Mouse (Mus musculus): Measurements from ENCODE around the gene Camta1.

The Camta1 gene

DNA sequence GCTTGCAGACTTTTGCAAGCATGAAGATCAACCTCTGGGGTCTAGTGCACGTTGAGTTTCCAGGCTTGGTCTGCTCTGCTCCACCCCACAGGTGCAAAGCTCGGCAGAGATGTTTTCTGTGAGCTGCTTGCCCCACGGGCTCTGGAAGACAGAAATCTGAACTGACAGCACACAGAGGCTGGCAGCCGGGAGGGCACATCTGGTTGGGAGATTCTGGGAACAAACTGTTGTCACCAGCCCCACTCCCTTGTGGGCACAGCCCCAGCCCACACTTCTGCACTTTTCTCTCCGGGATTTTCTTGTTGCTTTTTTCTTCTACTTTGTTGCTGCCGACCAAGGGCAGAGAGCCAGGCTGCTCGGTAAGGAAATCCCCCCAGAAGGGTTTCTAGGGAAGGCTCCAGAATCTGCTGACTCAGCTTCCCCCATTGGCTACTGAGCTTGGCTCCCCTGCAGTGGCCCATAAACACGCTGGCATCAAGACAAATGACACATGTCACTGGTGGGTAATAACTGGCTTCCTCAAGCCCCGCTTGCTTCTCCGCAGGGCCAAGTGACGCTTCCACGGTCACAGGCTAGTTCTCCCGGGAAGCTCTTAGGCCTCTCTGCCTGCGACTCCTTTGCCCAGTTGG, 597.8 kb downstream of the Camta1 start:
- DNase-seq (ENCODE audit: low read depth, low spot score): no peak

DNA sequence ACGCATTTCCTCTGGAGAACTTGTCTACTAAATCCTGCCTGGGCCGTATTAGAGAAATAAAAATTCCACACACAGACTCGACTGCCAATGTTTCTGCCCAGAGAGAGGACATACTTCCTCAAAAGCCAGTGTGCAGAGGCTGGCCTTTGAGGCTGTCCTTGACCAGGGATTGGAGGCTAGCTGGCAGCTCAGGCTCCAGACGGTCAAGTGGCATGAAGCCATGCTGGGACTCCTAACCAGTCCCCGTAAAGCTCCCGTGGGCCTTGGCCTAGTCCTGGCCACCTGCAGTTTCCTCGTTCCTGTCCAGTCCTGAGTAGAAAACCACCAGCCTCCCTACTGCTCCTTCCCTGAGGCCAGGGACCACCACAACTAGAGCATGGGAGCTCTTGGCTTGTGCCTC, 598.6 kb downstream of the Camta1 start:
- no peak for DNase-seq (ENCODE audit: low read depth, low spot score)

DNA sequence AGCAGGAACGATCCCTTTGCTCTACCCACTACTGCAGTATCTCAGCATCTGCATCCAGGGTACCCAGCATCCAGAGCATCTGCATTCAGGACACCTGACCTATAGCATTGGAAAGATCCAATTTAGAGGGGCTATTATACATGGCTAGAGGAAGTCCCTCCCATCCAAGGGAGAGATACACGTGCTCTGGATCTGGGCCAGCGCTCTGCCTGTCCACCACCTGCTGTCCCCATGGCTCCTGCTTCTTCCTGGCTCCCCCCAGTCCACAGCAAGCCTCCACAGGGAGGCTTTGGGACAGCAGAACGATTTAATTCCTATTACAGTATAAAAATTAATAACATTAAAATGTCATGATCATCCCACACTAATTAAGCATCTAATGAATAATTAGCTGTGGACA, 605.1 kb downstream of the Camta1 start:
- no peak for DNase-seq (ENCODE audit: low read depth, low spot score)

- DNase-seq (ENCODE audit: low read depth, low spot score): no peak
These were observed 610.9 kb downstream of the Camta1 start for GRCm38 (mm10) chr4:151250824-151251223.

DNA sequence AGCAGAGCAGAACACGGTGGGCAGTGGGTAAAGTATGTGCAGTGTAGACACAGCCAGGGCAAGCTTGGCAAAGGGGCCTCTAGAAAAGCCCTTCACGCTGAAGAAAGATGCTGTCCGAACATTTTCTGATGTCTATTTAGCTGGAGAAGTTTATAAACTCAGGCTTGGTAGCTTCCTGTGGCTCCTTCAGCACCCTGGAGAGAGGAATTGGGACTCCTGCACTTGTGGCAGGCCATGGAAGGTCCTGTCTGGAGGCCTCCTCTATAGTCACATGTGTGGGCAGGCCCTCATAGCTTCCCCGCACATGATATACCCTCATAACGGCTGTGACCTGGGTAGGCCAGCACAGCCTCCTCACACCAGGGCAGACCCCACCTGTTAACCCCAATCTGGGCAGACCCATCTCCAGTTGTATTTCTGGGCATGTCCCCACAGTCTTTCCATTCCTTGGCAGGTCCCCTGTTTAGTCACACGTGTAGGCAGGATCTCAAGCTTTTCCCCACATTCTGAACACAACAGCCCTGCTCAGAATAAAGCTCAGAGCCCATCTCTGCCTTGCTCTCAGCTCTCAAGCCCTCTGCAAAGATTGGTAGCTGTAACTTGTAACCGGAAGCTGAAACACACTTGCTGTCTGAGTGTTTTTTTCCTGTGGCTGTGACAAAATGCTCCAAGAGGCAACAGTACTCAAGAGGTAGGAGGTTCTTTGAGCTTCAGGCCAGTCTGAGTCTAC, 616.4 kb downstream of the Camta1 start:
- DNase-seq (ENCODE audit: low read depth, low spot score): no peak

- no peak for DNase-seq (ENCODE audit: low read depth, low spot score)
These were observed 618.2 kb downstream of the Camta1 start for GRCm38 (mm10) chr4:151243445-151243844.

GRCm38 (mm10) chr4:151242751-151243150, 618.9 kb downstream of the Camta1 start:
- DNase-seq (ENCODE audit: low read depth, low spot score): no peak

- DNase-seq (ENCODE audit: low read depth, low spot score): no peak
These were observed 621.2 kb downstream of the Camta1 start for GRCm38 (mm10) chr4:151240465-151240864.

DNA sequence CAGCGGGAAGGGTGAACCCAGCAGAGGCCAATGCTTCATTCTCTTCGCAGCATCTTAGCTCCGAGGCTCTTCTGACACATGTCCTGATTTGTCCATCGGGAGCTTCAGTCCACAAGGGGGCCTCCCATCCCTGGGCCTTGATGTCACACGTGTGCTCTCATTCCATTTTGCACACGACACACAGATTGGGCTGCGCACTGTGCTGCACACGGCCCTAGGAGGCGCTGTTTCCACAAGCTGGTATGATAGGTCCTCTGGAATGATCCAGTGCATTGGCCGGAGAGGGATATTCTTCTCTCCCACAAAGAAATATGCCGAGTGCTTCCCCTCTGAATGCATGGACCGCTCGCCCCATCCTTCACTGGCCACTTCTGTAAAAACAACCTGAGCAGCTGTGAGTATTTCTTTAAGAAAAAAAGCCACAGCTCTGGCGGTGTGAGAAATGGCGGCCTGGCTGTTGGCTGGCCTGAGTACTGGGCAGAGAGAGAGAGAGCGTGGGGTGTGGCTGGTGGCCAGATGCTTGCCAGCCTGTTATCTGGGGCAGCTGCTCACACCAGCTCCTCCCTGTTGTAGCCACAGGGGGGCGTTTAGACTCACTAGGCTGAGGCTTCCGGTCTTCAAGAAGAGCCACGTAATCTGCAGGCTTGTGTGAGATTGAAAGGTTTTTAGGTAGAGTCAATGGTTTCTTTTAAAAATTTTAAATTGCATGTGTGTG, 622.5 kb downstream of the Camta1 start:
- DNase-seq (ENCODE audit: low read depth, low spot score): no peak

DNA sequence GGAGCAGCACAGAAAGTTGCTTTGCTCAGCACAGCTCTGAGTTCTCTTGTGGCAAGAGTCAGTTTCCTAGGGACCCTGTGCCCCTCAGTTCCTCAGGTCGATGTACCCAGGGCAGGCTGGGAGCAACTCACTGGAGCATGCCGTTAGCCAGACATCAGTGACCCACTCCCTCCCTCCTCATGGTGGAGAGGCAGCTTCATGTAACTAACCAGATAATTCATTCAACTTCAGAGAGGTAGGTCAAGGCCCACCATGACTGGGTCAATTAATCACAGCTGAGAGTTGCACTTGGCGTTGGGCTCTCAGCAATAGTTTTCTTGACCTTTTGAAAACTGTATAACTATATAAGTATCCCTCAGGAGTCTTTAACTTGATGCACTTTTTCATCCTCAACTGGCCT, 624.2 kb downstream of the Camta1 start:
- no peak for DNase-seq (ENCODE audit: low read depth, low spot score)

GRCm38 (mm10) chr4:151234981-151235380, 626.7 kb downstream of the Camta1 start:
- DNase-seq (ENCODE audit: low read depth, low spot score): no peak

DNA sequence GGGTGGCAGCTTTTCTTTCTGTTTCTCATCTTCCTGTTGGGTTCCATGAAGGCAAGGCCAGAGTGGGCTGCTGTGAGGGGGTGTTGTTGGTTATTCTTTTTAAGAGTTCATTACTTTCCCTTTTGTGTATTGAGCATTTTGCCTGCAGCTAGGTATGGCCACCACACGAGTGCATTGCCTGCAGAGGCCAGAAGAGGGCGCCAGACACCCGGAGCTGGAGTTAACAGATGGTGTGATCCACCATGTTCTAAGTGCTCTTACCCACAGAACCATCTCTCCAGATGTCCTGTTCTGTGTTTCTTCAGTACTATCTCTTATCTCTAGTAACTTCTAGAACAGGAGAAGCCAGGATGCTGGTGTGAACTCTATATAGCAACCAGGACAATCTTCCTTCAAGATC, 629.6 kb downstream of the Camta1 start:
- DNase-seq (ENCODE audit: low read depth, low spot score): no peak

- no peak for DNase-seq (ENCODE audit: low read depth, low spot score)
These were observed 632.6 kb downstream of the Camta1 start for GRCm38 (mm10) chr4:151229073-151229472.

DNA sequence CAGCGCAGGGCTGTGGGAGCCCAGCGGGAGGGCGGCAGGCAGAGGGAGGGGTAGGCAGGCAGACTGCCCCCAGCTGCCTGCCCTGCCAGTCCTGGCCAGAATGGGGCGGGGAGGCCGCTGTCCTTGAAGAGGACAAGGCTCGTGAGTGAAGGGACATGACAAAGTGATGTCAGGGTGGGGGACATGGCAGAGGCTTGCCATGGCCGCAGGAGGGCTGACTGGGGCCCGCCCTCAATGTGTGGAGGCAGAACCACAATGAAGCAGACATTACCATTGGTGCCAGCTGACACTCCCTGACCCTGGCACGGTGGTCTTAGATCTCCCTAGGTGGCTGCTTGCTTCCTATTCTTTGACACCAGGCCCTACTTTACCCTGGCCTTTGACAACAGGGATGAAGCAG, 635.2 kb downstream of the Camta1 start:
- DNase-seq (ENCODE audit: low read depth, low spot score): no peak

- no peak for DNase-seq (ENCODE audit: low read depth, low spot score)
These were observed 637.7 kb downstream of the Camta1 start for GRCm38 (mm10) chr4:151224017-151224416.

- no peak for DNase-seq (ENCODE audit: low read depth, low spot score)
These were observed 638.2 kb downstream of the Camta1 start for GRCm38 (mm10) chr4:151223263-151223996.

GRCm38 (mm10) chr4:151222635-151223034, 639.0 kb downstream of the Camta1 start:
- no peak for DNase-seq (ENCODE audit: low read depth, low spot score)

- DNase-seq (ENCODE audit: low read depth, low spot score): no peak
These were observed 645.0 kb downstream of the Camta1 start for GRCm38 (mm10) chr4:151216553-151217292.

DNA sequence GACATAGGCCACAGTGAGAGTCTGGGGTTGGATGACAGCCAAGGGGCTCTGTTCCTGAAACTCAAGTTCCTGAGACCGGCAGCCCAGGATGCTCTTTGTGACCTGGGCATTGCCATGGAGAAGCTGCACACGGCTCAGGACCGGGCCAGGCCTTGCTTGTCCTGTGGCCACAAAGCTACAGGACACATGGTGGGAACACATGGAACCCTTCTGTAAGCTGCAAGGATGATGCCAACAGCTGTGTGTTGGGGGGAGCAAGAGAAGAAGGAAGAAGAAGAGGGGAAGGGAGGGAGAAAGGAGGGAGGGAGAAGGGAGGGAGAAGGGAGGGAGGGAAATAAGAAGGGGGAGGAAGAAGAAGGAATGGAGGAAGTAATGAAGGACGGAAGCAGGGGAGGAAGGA, 645.8 kb downstream of the Camta1 start:
- DNase-seq (ENCODE audit: low read depth, low spot score): no peak

GRCm38 (mm10) chr4:151215179-151215578, 646.5 kb downstream of the Camta1 start:
- DNase-seq (ENCODE audit: low read depth, low spot score): no peak

GRCm38 (mm10) chr4:151213475-151213874, 648.2 kb downstream of the Camta1 start:
- no peak for DNase-seq (ENCODE audit: low read depth, low spot score)
